In the genomic region with DNA sequence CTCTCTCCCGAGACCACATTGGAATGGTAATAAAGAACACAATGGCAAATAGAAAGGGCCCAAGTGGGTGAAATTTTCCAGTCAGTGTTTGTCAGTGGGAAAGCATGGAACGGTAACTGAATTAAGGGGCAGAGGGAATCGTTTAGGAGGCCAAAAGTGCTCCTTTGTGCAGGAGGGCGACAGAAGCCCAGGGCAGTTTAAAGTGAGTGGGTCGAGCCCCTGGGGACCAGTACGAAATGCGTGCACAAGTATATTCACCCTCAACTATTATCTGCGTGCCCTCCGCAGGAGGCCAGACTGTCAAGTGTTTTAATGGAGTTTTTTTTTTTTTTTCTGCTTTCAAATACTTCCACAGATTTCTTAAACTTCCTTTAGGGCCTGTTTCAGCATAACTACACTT, we compare ENCODE assay signal across 27 mouse cellular contexts. TPM values are rescaled to one million over a fixed set of nuclear protein-coding genes. Genes with fewer than 3 reads are reported as not detected.
DNase-seq lines count a peak whose midpoint lies in the region; ATAC-seq lines count a peak whose summit lies in the region.
"Had no signal": no experiment of that assay in that cellular context is flagged by ENCODE, and none has a peak within 500 bp of the region (broad histone marks: within the 10 kb centered on the region; RNA-seq: fewer than 3 reads in every experiment).

No protein-coding gene starts in this region.

- no peak overlapping the region for H3K27ac ChIP-seq in hindbrain, embryonic 10.5 days
- no peak overlapping the region for H3K27ac ChIP-seq in hindbrain, embryonic 13.5 days
- H3K27ac ChIP-seq in neural tube, embryonic 11.5 days (ENCODE audit: low read depth, low read length) = no peak overlapping the region
- no peak overlapping the region for H3K27ac ChIP-seq in embryonic facial prominence, embryonic 11.5 days (replicated peaks; ENCODE audit: low read depth, low read length)
- H3K27ac ChIP-seq: embryonic facial prominence, embryonic 13.5 days; forebrain, embryonic 12.5 days; forebrain, embryonic 15.5 days; heart, adult 2 months; heart, embryonic 10.5 days; heart, embryonic 13.5 days; hindbrain, embryonic 15.5 days had no signal

- peak; percentile 18 for DNase-seq in hindbrain, embryonic 10.5 days (ENCODE audit: low spot score)
- peak; percentile 18 for DNase-seq in neural tube, embryonic 11.5 days (ENCODE audit: low spot score)
- DNase-seq in neural tube, embryonic 10.5 days (ENCODE audit: extremely low spot score, low spot score) = no peak
- DNase-seq in embryonic facial prominence, embryonic 11.5 days (ENCODE audit: low spot score) = peak; percentile 15
- no peak for DNase-seq in retina, postnatal 1 day
- DNase-seq: cerebellum, adult 2 months; cerebellum, adult 9-11 months; cerebellum, postnatal 25 days; gastrocnemius, postnatal 10 days; gastrocnemius, postnatal 36 days; heart, adult 2 months; heart, postnatal 14 days; heart, postnatal 4 days; kidney, adult 18-20 months had no signal

- H3K27me3 ChIP-seq in hindbrain, embryonic 10.5 days (ENCODE audit: insufficient read depth, poor library complexity, severe bottlenecking) = no peaks in the 10 kb centered on the region
- no peaks in the 10 kb centered on the region for H3K27me3 ChIP-seq in hindbrain, embryonic 13.5 days
- no peaks in the 10 kb centered on the region for H3K27me3 ChIP-seq in neural tube, embryonic 11.5 days (ENCODE audit: control insufficient read depth, insufficient read depth, low read length)
- H3K27me3 ChIP-seq in embryonic facial prominence, embryonic 11.5 days (ENCODE audit: control insufficient read depth, insufficient read depth, low read length) = no peaks in the 10 kb centered on the region
- H3K27me3 ChIP-seq: CH12.LX; embryonic facial prominence, embryonic 13.5 days; forebrain, embryonic 12.5 days; forebrain, embryonic 15.5 days; heart, embryonic 13.5 days; hindbrain, embryonic 15.5 days; Patski had no signal

- H3K9ac ChIP-seq in hindbrain, embryonic 13.5 days = no peak overlapping the region
- H3K9ac ChIP-seq in neural tube, embryonic 11.5 days (ENCODE audit: low read length) = no peak overlapping the region
- H3K9ac ChIP-seq in embryonic facial prominence, embryonic 11.5 days (replicated peaks; ENCODE audit: low read length) = no peak overlapping the region
- H3K9ac ChIP-seq: embryonic facial prominence, embryonic 13.5 days; forebrain, embryonic 12.5 days; forebrain, embryonic 15.5 days; heart, embryonic 13.5 days; hindbrain, embryonic 15.5 days had no signal

- H3K4me3 ChIP-seq in hindbrain, embryonic 10.5 days = no peak overlapping the region
- H3K4me3 ChIP-seq in hindbrain, embryonic 13.5 days = no peak overlapping the region
- H3K4me3 ChIP-seq in neural tube, embryonic 11.5 days (ENCODE audit: low read depth, low read length) = no peak overlapping the region
- H3K4me3 ChIP-seq in embryonic facial prominence, embryonic 11.5 days (ENCODE audit: low read depth, low read length) = no peak overlapping the region
- H3K4me3 ChIP-seq: embryonic facial prominence, embryonic 13.5 days; erythroblast, embryonic 14.5 days; forebrain, embryonic 12.5 days; forebrain, embryonic 15.5 days; heart, adult 2 months; heart, embryonic 10.5 days; heart, embryonic 13.5 days; hindbrain, embryonic 15.5 days had no signal

- H3K36me3 ChIP-seq in hindbrain, embryonic 10.5 days = no peaks in the 10 kb centered on the region
- no peaks in the 10 kb centered on the region for H3K36me3 ChIP-seq in hindbrain, embryonic 13.5 days
- no peaks in the 10 kb centered on the region for H3K36me3 ChIP-seq in neural tube, embryonic 11.5 days (ENCODE audit: control insufficient read depth, insufficient read depth, low read length)
- no peaks in the 10 kb centered on the region for H3K36me3 ChIP-seq in embryonic facial prominence, embryonic 11.5 days (replicated peaks; ENCODE audit: control insufficient read depth, insufficient read depth, low read depth, low read length)
- H3K36me3 ChIP-seq: embryonic facial prominence, embryonic 13.5 days; forebrain, embryonic 12.5 days; forebrain, embryonic 15.5 days; G1E; heart, embryonic 10.5 days; heart, embryonic 13.5 days; hindbrain, embryonic 15.5 days had no signal

- H3K4me2 ChIP-seq in hindbrain, embryonic 13.5 days = no peak overlapping the region
- H3K4me2 ChIP-seq in neural tube, embryonic 11.5 days (ENCODE audit: low read depth) = no peak overlapping the region
- no peak overlapping the region for H3K4me2 ChIP-seq in embryonic facial prominence, embryonic 11.5 days (ENCODE audit: low read depth, low read length)
- H3K4me2 ChIP-seq: embryonic facial prominence, embryonic 13.5 days; forebrain, embryonic 12.5 days; forebrain, embryonic 15.5 days; heart, embryonic 13.5 days; hindbrain, embryonic 15.5 days had no signal

- 49% methylated on average over 9 of the region's 9 CpGs for WGBS in hindbrain, embryonic 10.5 days
- 33% methylated on average over 9 of the region's 9 CpGs for WGBS in hindbrain, embryonic 13.5 days
- WGBS in neural tube, embryonic 11.5 days = 49% methylated on average over 9 of the region's 9 CpGs
- WGBS in embryonic facial prominence, embryonic 11.5 days = 35% methylated on average over 9 of the region's 9 CpGs

- H3K4me1 ChIP-seq in hindbrain, embryonic 10.5 days (replicated peaks) = 0 out of 2 replicates have a peak, but pooled peaks cover 3% of the 10 kb centered on the region
- 0 out of 2 replicates have a peak, but pooled peaks cover 3% of the 10 kb centered on the region for H3K4me1 ChIP-seq in hindbrain, embryonic 13.5 days (replicated peaks)
- H3K4me1 ChIP-seq in neural tube, embryonic 11.5 days (ENCODE audit: control insufficient read depth, insufficient read depth, low read length) = no peaks in the 10 kb centered on the region
- H3K4me1 ChIP-seq in embryonic facial prominence, embryonic 11.5 days (ENCODE audit: control insufficient read depth, insufficient read depth, low read length) = no peaks in the 10 kb centered on the region
- H3K4me1 ChIP-seq: embryonic facial prominence, embryonic 13.5 days; forebrain, embryonic 12.5 days; forebrain, embryonic 15.5 days; heart, embryonic 10.5 days; heart, embryonic 13.5 days; hindbrain, embryonic 15.5 days had no signal

- ATAC-seq in hindbrain, embryonic 13.5 days (ENCODE audit: low FRiP score) = no peak
- ATAC-seq in neural tube, embryonic 11.5 days (ENCODE audit: insufficient read depth, low FRiP score, low TSS enrichment) = 0 out of 2 replicates have a peak, but pooled peaks have one; percentile 43
- ATAC-seq in embryonic facial prominence, embryonic 11.5 days (replicated peaks; ENCODE audit: insufficient number of reproducible peaks, low FRiP score, low TSS enrichment, low read depth) = no peak
- ATAC-seq: forebrain, embryonic 15.5 days; inflammation-experienced regulatory T-cells, adult 6 months; intestine, embryonic 16.5 days; Patski had no signal

- H3K9me3 ChIP-seq in hindbrain, embryonic 10.5 days = no peaks in the 10 kb centered on the region
- no peaks in the 10 kb centered on the region for H3K9me3 ChIP-seq in hindbrain, embryonic 13.5 days
- H3K9me3 ChIP-seq in neural tube, embryonic 11.5 days (ENCODE audit: control insufficient read depth, low read length) = no peaks in the 10 kb centered on the region
- no peaks in the 10 kb centered on the region for H3K9me3 ChIP-seq in embryonic facial prominence, embryonic 11.5 days (replicated peaks; ENCODE audit: control insufficient read depth, low read length)
- H3K9me3 ChIP-seq: embryonic facial prominence, embryonic 13.5 days; forebrain, embryonic 12.5 days; forebrain, embryonic 15.5 days; G1E; heart, embryonic 10.5 days; heart, embryonic 13.5 days; hindbrain, embryonic 15.5 days had no signal

RNA-seq across cellular contexts. Expression of a gene that starts 47.3 kb away (rescaled TPM):
- polyA plus RNA-seq in hindbrain, embryonic 10.5 days (2016; fragmentation: Nextera tagmentation; extraction: Ambion mirVana) = 26.9 and 27.2 TPM in 2 replicates
- polyA plus RNA-seq in hindbrain, embryonic 13.5 days (2015; fragmentation: Nextera tagmentation; extraction: Ambion mirVana) = 50.5 and 54.5 TPM in 2 replicates
- polyA plus RNA-seq in neural tube, embryonic 11.5 days (2014; fragmentation: Nextera tagmentation; extraction: Ambion mirVana) = 33.4 and 33.6 TPM in 2 replicates
- polyA plus RNA-seq in embryonic facial prominence, embryonic 11.5 days (2014; fragmentation: Nextera tagmentation; extraction: Ambion mirVana) = 43.1 and 47.0 TPM in 2 replicates

Comparison
In these comparisons a context has a peak if more than half of its experiments do, and no peak if none do; other contexts are left out.
1. DNase-seq: peak in hindbrain, embryonic 10.5 days (single experiment), neural tube, embryonic 11.5 days (single experiment) and embryonic facial prominence, embryonic 11.5 days (single experiment); none in neural tube, embryonic 10.5 days (single experiment) and retina, postnatal 1 day (single experiment).